Comparison of ENCODE assay signal across 8 mouse cellular contexts in the genomic region with DNA sequence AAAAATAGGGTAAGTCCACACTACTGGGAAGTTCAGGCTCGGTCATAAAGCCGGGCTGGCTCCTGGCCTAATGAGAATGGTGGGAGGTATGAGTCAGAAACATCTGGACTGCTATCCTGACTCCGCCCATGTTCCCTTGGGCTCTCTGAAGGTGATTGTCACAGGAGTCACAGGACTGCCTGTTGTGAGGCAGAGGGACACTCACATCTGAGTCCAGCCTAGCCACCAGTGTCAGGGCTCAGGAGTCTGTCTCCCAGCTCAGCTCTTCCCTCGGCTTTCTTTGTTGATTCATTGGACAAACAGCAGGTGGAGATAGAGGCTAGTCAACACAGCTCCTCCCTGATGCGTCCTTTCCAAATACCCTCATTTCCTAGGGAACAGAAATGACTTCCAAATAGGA. TPM values are rescaled to one million over a fixed set of nuclear protein-coding genes. Genes with fewer than 3 reads are reported as not detected.
A peak's percentile ranks its signal among the peaks of the same experiment; 100 is the strongest.
DNase-seq lines count a peak whose midpoint lies in the region; ATAC-seq lines count a peak whose summit lies in the region.

No protein-coding gene starts in this region.

- H3K9me3 ChIP-seq in neural tube, embryonic 15.5 days (replicated peaks), result no peaks in the 10 kb centered on the region
- no peaks in the 10 kb centered on the region for H3K9me3 ChIP-seq in intestine, embryonic 15.5 days
- H3K9me3 ChIP-seq in stomach, embryonic 16.5 days (replicated peaks; ENCODE audit: control insufficient read depth, low read length), result no peaks in the 10 kb centered on the region

- no peak overlapping the region for H3K27ac ChIP-seq in neural tube, embryonic 15.5 days (replicated peaks)
- no peak overlapping the region for H3K27ac ChIP-seq in intestine, embryonic 15.5 days
- no peak overlapping the region; the same call in 1 of the 2 replicates for H3K27ac ChIP-seq in stomach, embryonic 16.5 days (ENCODE audit: low read length)

- no peaks in the 10 kb centered on the region for H3K36me3 ChIP-seq in neural tube, embryonic 15.5 days
- no peaks in the 10 kb centered on the region for H3K36me3 ChIP-seq in intestine, embryonic 15.5 days
- no peaks in the 10 kb centered on the region for H3K36me3 ChIP-seq in stomach, embryonic 16.5 days (ENCODE audit: control insufficient read depth, insufficient read depth, low read length)

- H3K9ac ChIP-seq in neural tube, embryonic 15.5 days (replicated peaks), result no peak overlapping the region
- H3K9ac ChIP-seq in intestine, embryonic 15.5 days, result no peak overlapping the region
- H3K9ac ChIP-seq in stomach, embryonic 16.5 days (ENCODE audit: low read length), result 0 out of 2 replicates have a peak overlapping the region, but pooled peaks have one; percentile 1

- no peak for ATAC-seq in cerebellum, adult (ENCODE audit: insufficient number of reproducible peaks, low FRiP score, low TSS enrichment)
- ATAC-seq in neural tube, embryonic 15.5 days (ENCODE audit: low FRiP score), result no peak
- ATAC-seq in intestine, embryonic 15.5 days, result peak; percentile 46
- peak; percentile 31; the same call in 1 of the 2 replicates for ATAC-seq in stomach, embryonic 16.5 days (ENCODE audit: insufficient read depth, low FRiP score)

- 39% methylated on average over 5 of the region's 5 CpGs for WGBS in neural tube, embryonic 15.5 days
- 27% methylated on average over 5 of the region's 5 CpGs for WGBS in intestine, embryonic 15.5 days
- WGBS in stomach, embryonic 16.5 days, result 37% methylated on average over 5 of the region's 5 CpGs

- peaks cover 26% of the 10 kb centered on the region for H3K27me3 ChIP-seq in neural tube, embryonic 15.5 days (replicated peaks)
- H3K27me3 ChIP-seq in intestine, embryonic 15.5 days (replicated peaks), result no peaks in the 10 kb centered on the region
- peaks cover 6% of the 10 kb centered on the region; the same call in 1 of the 2 replicates for H3K27me3 ChIP-seq in stomach, embryonic 16.5 days (ENCODE audit: control insufficient read depth, insufficient read depth, low read length)

- H3K4me3 ChIP-seq in neural tube, embryonic 15.5 days (replicated peaks), result no peak overlapping the region
- H3K4me3 ChIP-seq in intestine, embryonic 15.5 days (replicated peaks), result no peak overlapping the region
- no peak overlapping the region for H3K4me3 ChIP-seq in stomach, embryonic 16.5 days (replicated peaks; ENCODE audit: low read length)

- H3K4me1 ChIP-seq in neural tube, embryonic 15.5 days, result 0 out of 2 replicates have a peak, but pooled peaks cover 8% of the 10 kb centered on the region
- peaks cover 28% of the 10 kb centered on the region for H3K4me1 ChIP-seq in intestine, embryonic 15.5 days (replicated peaks)
- peaks cover 18% of the 10 kb centered on the region for H3K4me1 ChIP-seq in stomach, embryonic 16.5 days (ENCODE audit: control insufficient read depth, insufficient read depth, low read length)

- peak; percentile 35 to 53 for DNase-seq in cerebellum, postnatal 10 days
- DNase-seq in neural tube, embryonic 10.5 days (ENCODE audit: extremely low spot score, low spot score), result no peak
- no peak for DNase-seq in spleen, adult 18-20 months
- DNase-seq in T-cell, adult 2 months (ENCODE audit: low spot score), result no peak

- peak overlapping the region; percentile 22; the same call in 1 of the 2 replicates for H3K4me2 ChIP-seq in neural tube, embryonic 15.5 days
- H3K4me2 ChIP-seq in intestine, embryonic 15.5 days (replicated peaks), result no peak overlapping the region
- H3K4me2 ChIP-seq in stomach, embryonic 16.5 days (ENCODE audit: low read depth, low read length), result no peak overlapping the region

RNA-seq across cellular contexts. Expression of gene Qprt, which starts 4.1 kb away (rescaled TPM):
- polyA plus RNA-seq in neural tube, embryonic 15.5 days (2015; fragmentation: Nextera tagmentation; extraction: Ambion mirVana), result 0.75 and 1.1 TPM in 2 replicates
- polyA plus RNA-seq in intestine, embryonic 15.5 days (2015; fragmentation: Nextera tagmentation; extraction: Ambion mirVana), result 5.3 and 6.1 TPM in 2 replicates
- 4.7 and 4.8 TPM in 2 replicates for polyA plus RNA-seq in stomach, embryonic 16.5 days (2015; fragmentation: Nextera tagmentation; extraction: Ambion mirVana)

RNA-seq across cellular contexts. Expression of gene Spn, which starts 19.7 kb away (rescaled TPM):
- 0.08 and 2.8 TPM in 2 replicates for polyA plus RNA-seq in neural tube, embryonic 15.5 days (2015; fragmentation: Nextera tagmentation; extraction: Ambion mirVana)
- polyA plus RNA-seq in intestine, embryonic 15.5 days (2015; fragmentation: Nextera tagmentation; extraction: Ambion mirVana), result 0.18 and 0.36 TPM in 2 replicates
- 0.77 and 1.3 TPM in 2 replicates for polyA plus RNA-seq in stomach, embryonic 16.5 days (2015; fragmentation: Nextera tagmentation; extraction: Ambion mirVana)

RNA-seq across cellular contexts. Expression of gene AI467606, which starts 26.8 kb away (rescaled TPM):
- polyA plus RNA-seq in neural tube, embryonic 15.5 days (2015; fragmentation: Nextera tagmentation; extraction: Ambion mirVana), result 2.4 and 8.6 TPM in 2 replicates
- polyA plus RNA-seq in intestine, embryonic 15.5 days (2015; fragmentation: Nextera tagmentation; extraction: Ambion mirVana), result 4.4 TPM in 2 replicates
- 6.6 and 7.5 TPM in 2 replicates for polyA plus RNA-seq in stomach, embryonic 16.5 days (2015; fragmentation: Nextera tagmentation; extraction: Ambion mirVana)

RNA-seq across cellular contexts. Expression of gene Zg16, which starts 30.8 kb away (rescaled TPM):
- not detected in 2 replicates for polyA plus RNA-seq in neural tube, embryonic 15.5 days (2015; fragmentation: Nextera tagmentation; extraction: Ambion mirVana)
- polyA plus RNA-seq in intestine, embryonic 15.5 days (2015; fragmentation: Nextera tagmentation; extraction: Ambion mirVana), result 7.6 and 28.5 TPM in 2 replicates
- polyA plus RNA-seq in stomach, embryonic 16.5 days (2015; fragmentation: Nextera tagmentation; extraction: Ambion mirVana), result 29.5 and 61.7 TPM in 2 replicates

Comparison
In these comparisons a context has a peak if more than half of its experiments do, and no peak if none do; other contexts are left out.
1. DNase-seq: peak in cerebellum, postnatal 10 days (2 of 2); none in neural tube, embryonic 10.5 days (single experiment), spleen, adult 18-20 months (0 of 2) and T-cell, adult 2 months (single experiment).
2. ATAC-seq: peak in intestine, embryonic 15.5 days (single experiment) and stomach, embryonic 16.5 days (single experiment); none in cerebellum, adult (single experiment) and neural tube, embryonic 15.5 days (single experiment).